ENCODE assay signal across 9 mouse cellular contexts in genomic region chr11:96413527-96413926, GRCm38 (mm10). TPM values are rescaled to one million over a fixed set of nuclear protein-coding genes. Genes with fewer than 3 reads are reported as not detected.
A peak's percentile ranks its signal among the peaks of the same experiment; 100 is the strongest.
DNase-seq lines count a peak whose midpoint lies in the region; ATAC-seq and TF ChIP-seq lines count a peak whose summit lies in the region.
"Had no signal": no experiment of that assay in that cellular context is flagged by ENCODE, and none has a peak within 500 bp of the region (broad histone marks: within the 10 kb centered on the region; RNA-seq: fewer than 3 reads in every experiment).

No protein-coding gene starts in this region.

- H3K9ac ChIP-seq in intestine, embryonic 15.5 days: no peak overlapping the region
- H3K9ac ChIP-seq in limb, embryonic 15.5 days: no peak overlapping the region

- peak; percentile 89 for DNase-seq in 3134 (ENCODE audit: extremely low read depth, insufficient read length, low spot score)
- DNase-seq in frontal cortex, adult 2 months (ENCODE audit: extremely low spot score in 1 of 2, low spot score in 1 of 2): peak; percentile 11 to 50
- DNase-seq in testis, postnatal 14 days (ENCODE audit: low spot score): peak; percentile 15

- no peaks in the 10 kb centered on the region for H3K9me3 ChIP-seq in intestine, embryonic 15.5 days
- H3K9me3 ChIP-seq in limb, embryonic 15.5 days: no peaks in the 10 kb centered on the region

- no peaks in the 10 kb centered on the region for H3K36me3 ChIP-seq in C2C12 (ENCODE audit: control insufficient read depth, insufficient read depth)
- no peaks in the 10 kb centered on the region for H3K36me3 ChIP-seq in intestine, embryonic 15.5 days
- H3K36me3 ChIP-seq in limb, embryonic 15.5 days: no peaks in the 10 kb centered on the region

- H3K27ac ChIP-seq in intestine, embryonic 15.5 days: peak overlapping the region; percentile 71
- peak overlapping the region; percentile 60 for H3K27ac ChIP-seq in limb, embryonic 15.5 days
- H3K27ac ChIP-seq: left cerebral cortex, adult 2 months had no signal

- H3K27me3 ChIP-seq in C2C12 (ENCODE audit: control insufficient read depth, insufficient read depth, insufficient read length): no peaks in the 10 kb centered on the region
- no peaks in the 10 kb centered on the region for H3K27me3 ChIP-seq in intestine, embryonic 15.5 days (replicated peaks)
- peaks cover 42% of the 10 kb centered on the region; the same call in 1 of the 2 replicates for H3K27me3 ChIP-seq in limb, embryonic 15.5 days

- H3K4me1 ChIP-seq in intestine, embryonic 15.5 days (replicated peaks): peaks cover 19% of the 10 kb centered on the region
- peaks cover 15% of the 10 kb centered on the region for H3K4me1 ChIP-seq in limb, embryonic 15.5 days

- H3K79me3 ChIP-seq in C2C12 (ENCODE audit: low read depth): no peaks in the 10 kb centered on the region

- WGBS in intestine, embryonic 15.5 days: 21% methylated on average over 8 of the region's 8 CpGs
- WGBS in limb, embryonic 15.5 days: 6% methylated on average over 8 of the region's 8 CpGs

- TF ChIP-seq CTCF in C2C12 (IDR thresholded peaks at IDR 0.05; ENCODE audit: control insufficient read depth, insufficient read depth, insufficient read length): no peak

- no peak overlapping the region for H3ac ChIP-seq in C2C12 (ENCODE audit: control insufficient read depth, insufficient read length, low read depth)

- H3K79me2 ChIP-seq in C2C12 (ENCODE audit: control insufficient read depth, insufficient read depth): no peaks in the 10 kb centered on the region

- H3K4me3 ChIP-seq in C2C12 (ENCODE audit: insufficient read depth, poor library complexity, severe bottlenecking): no peak overlapping the region
- H3K4me3 ChIP-seq in intestine, embryonic 15.5 days (replicated peaks): no peak overlapping the region
- H3K4me3 ChIP-seq in limb, embryonic 15.5 days: no peak overlapping the region
- H3K4me3 ChIP-seq: left cerebral cortex, adult 2 months had no signal

- peak overlapping the region; percentile 17 for H3K4me2 ChIP-seq in intestine, embryonic 15.5 days (replicated peaks)
- peak overlapping the region; percentile 5; the same call in 1 of the 2 replicates for H3K4me2 ChIP-seq in limb, embryonic 15.5 days

- peak; percentile 71 for ATAC-seq in intestine, embryonic 15.5 days
- peak; percentile 68 for ATAC-seq in limb, embryonic 15.5 days (ENCODE audit: insufficient number of reproducible peaks, low FRiP score, low TSS enrichment, low read depth)
- ATAC-seq in megakaryocyte-erythroid progenitor cell, adult 5-6 weeks (replicated peaks; ENCODE audit: low FRiP score, low TSS enrichment, poor library complexity, severe bottlenecking): no peak

TF ChIP-seq in C2C12, 6 proteins besides CTCF, POLR2A, EP300 and RAD21:
- TF ChIP-seq USF1 (IDR thresholded peaks at IDR 0.05; ENCODE audit: low read depth) (peak; percentile 87), MYOG (IDR thresholded peaks at IDR 0.05; ENCODE audit: control insufficient read depth, extremely low read depth, insufficient read length) (no peak), MAX (IDR thresholded peaks at IDR 0.05) (peak; percentile 97), MYOD1 (IDR thresholded peaks at IDR 0.05; ENCODE audit: control insufficient read depth, insufficient read length, low read depth) (peak; percentile 94), FOSL1 (IDR thresholded peaks at IDR 0.05; ENCODE audit: insufficient read depth, low read length, poor library complexity, severe bottlenecking) (no peak), CEBPB (IDR thresholded peaks at IDR 0.05; ENCODE audit: low read depth) (no peak)

RNA-seq across cellular contexts. Expression of gene Hoxb1, which starts 48.0 kb away (rescaled TPM):
- polyA plus RNA-seq in C2C12 (2012; fragmentation: generic; extraction: Trizol): not detected
- polyA plus RNA-seq in frontal cortex, adult 2 months (2012; rRNA removed): not detected in 2 replicates
- 0.30 TPM in 1 of 2 replicates, not detected in the other for polyA plus RNA-seq in intestine, embryonic 15.5 days (2015; fragmentation: Nextera tagmentation; extraction: Ambion mirVana)
- 0.15 TPM in 1 of 2 replicates, not detected in the other for polyA plus RNA-seq in limb, embryonic 15.5 days (2015; fragmentation: Nextera tagmentation; extraction: Ambion mirVana)
- not detected in 2 replicates for total RNA-seq in megakaryocyte-erythroid progenitor cell, adult 5-6 weeks (2014; fragmentation: Nextera tagmentation)
- not detected in 2 replicates for total RNA-seq in megakaryocyte-erythroid progenitor cell, adult 5-6 weeks (2017)
- total RNA-seq: left cerebral cortex, adult 2 months had no signal
- polyA plus RNA-seq: spleen, adult 2 months had no signal

RNA-seq across cellular contexts. Expression of gene Skap1, which starts 50.9 kb away (rescaled TPM):
- 0.04 TPM for polyA plus RNA-seq in C2C12 (2012; fragmentation: generic; extraction: Trizol)
- 2.3 and 3.1 TPM in 2 replicates for polyA plus RNA-seq in frontal cortex, adult 2 months (2012; rRNA removed)
- 0.94 and 1.0 TPM in 2 replicates for polyA plus RNA-seq in intestine, embryonic 15.5 days (2015; fragmentation: Nextera tagmentation; extraction: Ambion mirVana)
- polyA plus RNA-seq in limb, embryonic 15.5 days (2015; fragmentation: Nextera tagmentation; extraction: Ambion mirVana): 1.8 and 2.7 TPM in 2 replicates
- total RNA-seq in megakaryocyte-erythroid progenitor cell, adult 5-6 weeks (2014; fragmentation: Nextera tagmentation): 2.7 and 11.3 TPM in 2 replicates
- total RNA-seq in megakaryocyte-erythroid progenitor cell, adult 5-6 weeks (2017): 3.7 TPM in 1 of 2 replicates, not detected in the other

Comparison
In these comparisons a context has a peak if more than half of its experiments do, and no peak if none do; other contexts are left out.
1. DNase-seq: peak in every context shown above with its lines; median percentile 89 in 3134; 30 in frontal cortex, adult 2 months; 15 in testis, postnatal 14 days.